Mouse (Mus musculus) CH12.LX (cell line): ENCODE data around the gene AW549877. TPM values are rescaled to one million over a fixed set of nuclear protein-coding genes. Genes with fewer than 3 reads are reported as not detected.

Experiments used
- DNase-seq: peaks from one replicate; pipeline ENCODE4 v3.0.0-alpha.2; 2013; ENCODE audit errors: extremely low read depth
- H3K27ac ChIP-seq: 2 replicates; pipeline ENCODE4 v1.5.1; 2012; ENCODE audit warnings: low read depth, mild to moderate bottlenecking, control low read depth, moderate library complexity; ENCODE audit not compliant: insufficient read depth
- H3K27me3 ChIP-seq: replicated peaks from 2 replicates; pipeline ENCODE3; 2012; ENCODE audit warnings: inconsistent platforms
- H3K36me3 ChIP-seq, 2 experiments: replicated peaks in 1 of 2; 2 replicates each; pipeline versions ENCODE3 to v1.6.1; 2012; ENCODE audit warnings: inconsistent platforms in 1 of 2, low read length in 1 of 2, mild to moderate bottlenecking in 1 of 2, mixed read lengths in 1 of 2, moderate library complexity in 1 of 2; ENCODE audit not compliant: control insufficient read depth in 1 of 2, insufficient read depth in 1 of 2
- H3K4me1 ChIP-seq, 2 experiments: 2 replicates each; pipeline ENCODE4 v1.6.1; 2012; ENCODE audit warnings: inconsistent platforms in 1 of 2, moderate library complexity in 1 of 2; ENCODE audit not compliant: insufficient read depth in 2 of 2, control insufficient read depth in 1 of 2
- H3K4me2 ChIP-seq: 2 replicates; pipeline ENCODE4 v1.6.1; 2012; ENCODE audit warnings: low read depth, mild to moderate bottlenecking, control low read depth; ENCODE audit not compliant: poor library complexity, insufficient read depth, severe bottlenecking
- H3K4me3 ChIP-seq, 3 experiments: fragments of 150-350 bp in 1 of 3; sonication (generic) in 1 of 3; replicated peaks in 1 of 3; 2 replicates each; pipeline versions ENCODE3 to v1.5.1; 2011 to 2012; ENCODE audit warnings: low read depth in 2 of 3, low read length in 2 of 3, mild to moderate bottlenecking in 2 of 3, moderate library complexity in 2 of 3, control low read depth in 1 of 3, improper control_type of control experiment in 1 of 3, inconsistent platforms in 1 of 3, mixed read lengths in 1 of 3; ENCODE audit not compliant: poor library complexity in 1 of 3
- H3K79me2 ChIP-seq: replicated peaks from 2 replicates; pipeline ENCODE4 v1.6.1; 2012; ENCODE audit warnings: mild to moderate bottlenecking, moderate library complexity; ENCODE audit not compliant: control insufficient read depth, poor library complexity, insufficient read depth, severe bottlenecking; ENCODE audit errors: extremely low read depth
- H3K9ac ChIP-seq: 2 replicates; pipeline ENCODE4 v1.6.1; 2012; ENCODE audit warnings: low read depth, mild to moderate bottlenecking, control low read depth, moderate library complexity; ENCODE audit not compliant: insufficient read depth
- H3K9me3 ChIP-seq: replicated peaks from 2 replicates; pipeline ENCODE3; 2012; ENCODE audit warnings: low read length, inconsistent platforms, mixed read lengths
- BHLHE40 ChIP-seq: IDR thresholded peaks from 2 replicates; pipeline ENCODE4 v1.6.1; 2011; ENCODE audit warnings: mild to moderate bottlenecking, low read depth, low read length, improper control_type of control experiment
- CHD1 ChIP-seq: IDR thresholded peaks from 2 replicates; pipeline ENCODE4 v1.6.1; 2012; ENCODE audit warnings: low read depth, low read length, improper control_type of control experiment, inconsistent platforms
- CHD2 ChIP-seq: IDR thresholded peaks from 2 replicates; pipeline ENCODE4 v1.6.1; 2011; ENCODE audit warnings: low read length, improper control_type of control experiment
- CTCF ChIP-seq, 2 experiments: IDR thresholded peaks in 1 of 2; conservative IDR thresholded peaks in 1 of 2; 2 replicates each; pipeline ENCODE4 v1.5.1; 2011 to 2012; ENCODE audit warnings: low read depth in 2 of 2, low read length in 2 of 2, improper control_type of control experiment in 1 of 2, inconsistent platforms in 1 of 2, mild to moderate bottlenecking in 1 of 2, moderate library complexity in 1 of 2
- E2F4 ChIP-seq: IDR thresholded peaks from 2 replicates; pipeline ENCODE4 v1.6.1; 2011; ENCODE audit warnings: low read depth, low read length, improper control_type of control experiment; ENCODE audit not compliant: insufficient replicate concordance
- ELF1 ChIP-seq: IDR thresholded peaks from 2 replicates; pipeline ENCODE4 v1.6.1; 2014; ENCODE audit warnings: low read depth, mild to moderate bottlenecking, inconsistent platforms, low read length, improper control_type of control experiment
- EP300 ChIP-seq: IDR thresholded peaks from 2 replicates; pipeline ENCODE4 v1.6.1; 2011; ENCODE audit warnings: low read length, improper control_type of control experiment
- ETS1 ChIP-seq: conservative IDR thresholded peaks from 2 replicates; pipeline ENCODE4 v1.6.1; 2012; ENCODE audit warnings: low read depth, mild to moderate bottlenecking, inconsistent platforms, low read length, improper control_type of control experiment, moderate library complexity
- GABPA ChIP-seq: IDR thresholded peaks from 2 replicates; pipeline ENCODE4 v1.6.1; 2012; ENCODE audit warnings: low read depth, low read length, improper control_type of control experiment, inconsistent platforms; ENCODE audit not compliant: insufficient replicate concordance
- HCFC1 ChIP-seq: IDR thresholded peaks from 2 replicates; pipeline ENCODE4 v1.6.1; 2012; ENCODE audit warnings: low read depth, mild to moderate bottlenecking, inconsistent platforms, low read length, improper control_type of control experiment
- IRF4 ChIP-seq: IDR thresholded peaks from 2 replicates; pipeline ENCODE4 v1.6.1; 2014; ENCODE audit warnings: low read depth, mild to moderate bottlenecking, inconsistent platforms, low read length, improper control_type of control experiment
- JUND ChIP-seq: conservative IDR thresholded peaks from 2 replicates; pipeline ENCODE4 v1.6.1; 2011; ENCODE audit warnings: low read depth, low read length, improper control_type of control experiment
- MAFK ChIP-seq: IDR thresholded peaks from 2 replicates; pipeline ENCODE4 v1.6.1; 2011; ENCODE audit warnings: low read length, improper control_type of control experiment; ENCODE audit not compliant: insufficient replicate concordance
- MAZ ChIP-seq: IDR thresholded peaks from 2 replicates; pipeline ENCODE4 v1.6.1; 2012; ENCODE audit warnings: low read depth, mild to moderate bottlenecking, inconsistent platforms, low read length, improper control_type of control experiment, moderate library complexity
- MEF2A ChIP-seq: IDR thresholded peaks from 2 replicates; pipeline ENCODE4 v1.6.1; 2014; ENCODE audit warnings: low read depth, mild to moderate bottlenecking, inconsistent platforms, low read length, improper control_type of control experiment, borderline replicate concordance
- MXI1 ChIP-seq: IDR thresholded peaks from 2 replicates; pipeline ENCODE4 v1.6.1; 2011; ENCODE audit warnings: mild to moderate bottlenecking, low read depth, low read length, improper control_type of control experiment
- MYC ChIP-seq: IDR thresholded peaks from 2 replicates; pipeline ENCODE4 v1.6.1; 2011; ENCODE audit warnings: low read depth, mild to moderate bottlenecking, improper control_type of control experiment, low read length
- NELFE ChIP-seq: IDR thresholded peaks from 2 replicates; pipeline ENCODE4 v1.6.1; 2011; ENCODE audit warnings: low read depth, low read length, improper control_type of control experiment
- PAX5 ChIP-seq: IDR thresholded peaks from 2 replicates; pipeline ENCODE4 v1.6.1; 2012; ENCODE audit warnings: low read length, inconsistent platforms, mixed read lengths
- POLR2A ChIP-seq: IDR thresholded peaks from 2 replicates; pipeline ENCODE4 v1.6.1; 2011; ENCODE audit warnings: low read depth, mild to moderate bottlenecking, improper control_type of control experiment, low read length
- POLR2AphosphoS2 ChIP-seq: IDR thresholded peaks from 2 replicates; pipeline ENCODE4 v1.6.1; 2011; ENCODE audit warnings: low read depth, low read length, improper control_type of control experiment
- RAD21 ChIP-seq: IDR thresholded peaks from 2 replicates; pipeline ENCODE4 v1.6.1; 2011; ENCODE audit warnings: low read depth, mild to moderate bottlenecking, low read length, improper control_type of control experiment, moderate library complexity
- RCOR1 ChIP-seq: conservative IDR thresholded peaks from 2 replicates; pipeline ENCODE4 v1.6.1; 2012; ENCODE audit warnings: low read depth, mild to moderate bottlenecking, inconsistent platforms, low read length, improper control_type of control experiment
- SMC3 ChIP-seq: IDR thresholded peaks from 2 replicates; pipeline ENCODE4 v1.6.1; 2011; ENCODE audit warnings: low read depth, low read length, improper control_type of control experiment
- TBP ChIP-seq: conservative IDR thresholded peaks from 2 replicates; pipeline ENCODE4 v1.6.1; 2011; ENCODE audit warnings: low read depth, low read length, improper control_type of control experiment
- TCF12 ChIP-seq: IDR thresholded peaks from 2 replicates; pipeline ENCODE4 v1.6.1; 2014; ENCODE audit warnings: low read depth, mild to moderate bottlenecking, inconsistent platforms, low read length, improper control_type of control experiment
- USF1 ChIP-seq: IDR thresholded peaks from 2 replicates; pipeline ENCODE4 v1.6.1; 2014; ENCODE audit warnings: low read depth, mild to moderate bottlenecking, inconsistent platforms, low read length, improper control_type of control experiment
- USF2 ChIP-seq: conservative IDR thresholded peaks from 2 replicates; pipeline ENCODE4 v1.6.1; 2011; ENCODE audit warnings: low read depth, low read length, improper control_type of control experiment
- ZKSCAN1 ChIP-seq: IDR thresholded peaks from 2 replicates; pipeline ENCODE4 v1.6.1; 2012; ENCODE audit warnings: low read depth, inconsistent platforms, low read length, improper control_type of control experiment, borderline replicate concordance
- ZMIZ1 ChIP-seq: IDR thresholded peaks from 2 replicates; pipeline ENCODE4 v1.6.1; 2012; ENCODE audit warnings: low read depth, mild to moderate bottlenecking, inconsistent platforms, low read length, improper control_type of control experiment
- ZNF384 ChIP-seq: IDR thresholded peaks from 2 replicates; pipeline ENCODE4 v1.6.1; 2012; ENCODE audit warnings: low read depth, low read length, improper control_type of control experiment, inconsistent platforms
- dilution Hi-C: fragments of 300-500 bp; cut with MboI; formaldehyde crosslinking; loops from 2 replicates; pipeline ENCODE4 v1.14.3; 2020; ENCODE audit warnings: low sequenced_read_pairs; ENCODE audit not compliant: extremely low pct_unique_long_range_greater_than_20kb, extremely low pct_ligation_motif_present
- in situ Hi-C: fragments of 300-500 bp; cut with MboI; formaldehyde crosslinking; loops from 3 replicates; pipeline ENCODE4 v1.14.3; 2019; ENCODE audit warnings: low sequenced_read_pairs, low pct_ligation_motif_present, low pct_unique_long_range_greater_than_20kb, mixed read lengths
- polyA plus RNA-seq: library from polyadenylated mRNA; unstranded; fragments of >175 nt; gene quantifications from 2 replicates; pipeline ENCODE4 v1.2.1, GENCODE M21; 2012; ENCODE audit warnings: low read depth; ENCODE audit not compliant: insufficient read length
- total RNA-seq, 2 experiments: library from RNA; depleted of rRNA; stranded (reverse); fragments of 300-350 nt in 1 of 2; fragments of >200 nt in 1 of 2; gene quantifications; 2 replicates each; pipeline ENCODE4 v1.2.3; 2012 to 2014

The AW549877 gene
- total and polyA plus RNA-seq, 3 experiments, result 6.0 to 13.2 (median 11.6) TPM

- Histone ChIP-seq H3K79me2 (no peaks in the 10 kb centered on the region), H3K9ac (peak overlapping the region; percentile 86), H3K36me3 (peaks cover 5 to 23% of the 10 kb centered on the region in 2 experiments), H3K9me3 (no peaks in the 10 kb centered on the region), H3K4me3 (peak overlapping the region in 2 of 3 experiments; percentile 43 to 69), H3K4me2 (peak overlapping the region; percentile 87), H3K27ac (peak overlapping the region; percentile 84)
- dilution Hi-C loops, result no loop called here
- no peak for DNase-seq
- TF ChIP-seq CHD2 (no peak), MYC (0 out of 2 replicates have a peak, but pooled peaks have one; percentile 6)
- TF ChIP-seq, all 38 proteins: peak for 1
- in situ Hi-C loops, result no loop called here
- Histone ChIP-seq H3K27me3 (no peaks in the 10 kb centered on the region), H3K4me1 (peaks cover 5 to 34% of the 10 kb centered on the region in 2 experiments; a peak in 3 of 4 replicates)
Measured at GRCm38 (mm10) chr15:3979871-3980270, 15.7 kb downstream of the AW549877 start.

GRCm38 (mm10) chr15:3979061-3979848 is 16.3 kb downstream of the AW549877 start, which contains the start of gene Fbxo4:
Fbxo4 (minus strand) TSS chr15:3979573.
- peaks cover 5 to 34% of the 10 kb centered on the region in 2 experiments; a peak in 3 of 4 replicates for H3K4me1 ChIP-seq
- DNase-seq, result peak; percentile 77
- peaks cover 3 to 21% of the 10 kb centered on the region in 2 experiments for H3K36me3 ChIP-seq
- H3K4me2 ChIP-seq, result peak within 1 kb of the TSS; percentile 90
- peak within 1 kb of the TSS; percentile 86 for H3K9ac ChIP-seq
- H3K79me2 ChIP-seq, result no peaks in the 10 kb centered on the region
- H3K4me3 ChIP-seq, result peak within 1 kb of the TSS; percentile 69 to 78 (median 75)
- H3K27me3 ChIP-seq, result no peaks in the 10 kb centered on the region
- no peaks in the 10 kb centered on the region for H3K9me3 ChIP-seq
- dilution Hi-C loops, result no loop called here
- peak within 1 kb of the TSS; percentile 84 for H3K27ac ChIP-seq
- in situ Hi-C loops, result no loop called here
- TF ChIP-seq EP300 (no peak), MXI1 (no peak; the same call in 1 of the 2 replicates), USF1 (no peak), ZMIZ1 (peak; percentile 34; the same call in 1 of the 2 replicates), MAZ (no peak), HCFC1 (peak; percentile 29; the same call in 1 of the 2 replicates), MYC (no peak), GABPA (no peak), NELFE (peak; percentile 52; the same call in 1 of the 2 replicates), ETS1 (no peak), PAX5 (no peak), POLR2AphosphoS2 (no peak), CTCF (conservative IDR thresholded peaks at IDR 0.05 in 1 of 2, IDR thresholded peaks at IDR 0.05 in 1 of 2; ENCODE audit: low read depth in 2 of 2, low read length in 2 of 2) (no peak), USF2 (no peak), ZKSCAN1 (no peak), TBP (0 out of 2 replicates have a peak, but pooled peaks have one; percentile 43), POLR2A (peak; percentile 80), E2F4 (no peak), JUND (no peak), MEF2A (no peak), ELF1 (peak; percentile 94), CHD1 (no peak), IRF4 (peak; percentile 84), MAFK (no peak), RAD21 (no peak), RCOR1 (no peak), ZNF384 (no peak), CHD2 (no peak), BHLHE40 (no peak), SMC3 (no peak), TCF12 (peak; percentile 55; the same call in 1 of the 2 replicates)
